Mouse (Mus musculus) ES-E14 (cell line): ENCODE results near the gene Supt20.

Experiments
- CHD2 ChIP-seq: IDR thresholded peaks from 2 replicates; pipeline ENCODE4 v1.6.1; 2014; ENCODE audit warnings: mild to moderate bottlenecking, low read depth, low read length, inconsistent platforms
- MAFK ChIP-seq: IDR thresholded peaks from 2 replicates; pipeline ENCODE4 v1.6.1; 2014; ENCODE audit warnings: mild to moderate bottlenecking, low read depth, low read length, inconsistent platforms; ENCODE audit not compliant: insufficient read depth
- ZC3H11A ChIP-seq: IDR thresholded peaks from 2 replicates; pipeline ENCODE4 v1.6.1; 2012; ENCODE audit warnings: low read depth, mild to moderate bottlenecking, inconsistent platforms, low read length, borderline replicate concordance
- ZNF384 ChIP-seq: IDR thresholded peaks from 2 replicates; pipeline ENCODE4 v1.6.1; 2012; ENCODE audit warnings: low read depth, low read length, inconsistent platforms

GRCm38 (mm10) chr3:54654169-54654568 is 38.4 kb upstream of the Supt20 start:
- TF ChIP-seq ZNF384 (no peak), ZC3H11A (no peak), CHD2 (no peak), MAFK (no peak)
